Mouse (Mus musculus) liver, adult 10 weeks (tissue): Measurements from ENCODE around the gene Elovl7. TPM values are rescaled to one million over a fixed set of nuclear protein-coding genes. Genes with fewer than 3 reads are reported as not detected.

ENCODE experiments used
- polyA plus RNA-seq: library from polyadenylated mRNA; stranded (reverse); fragments of 350-450 nt; fragmentation: Illumina TruSeq; extraction: RNeasy Lipid Tissue Mini Kit (QIAGEN cat#74804); gene quantifications from one replicate; pipeline ENCODE4 v1.2.3, GENCODE M21; 2014; ENCODE audit warnings: low read depth, low replicate concordance

Elovl7 gene
- polyA plus RNA-seq: 0.93 TPM

DNA sequence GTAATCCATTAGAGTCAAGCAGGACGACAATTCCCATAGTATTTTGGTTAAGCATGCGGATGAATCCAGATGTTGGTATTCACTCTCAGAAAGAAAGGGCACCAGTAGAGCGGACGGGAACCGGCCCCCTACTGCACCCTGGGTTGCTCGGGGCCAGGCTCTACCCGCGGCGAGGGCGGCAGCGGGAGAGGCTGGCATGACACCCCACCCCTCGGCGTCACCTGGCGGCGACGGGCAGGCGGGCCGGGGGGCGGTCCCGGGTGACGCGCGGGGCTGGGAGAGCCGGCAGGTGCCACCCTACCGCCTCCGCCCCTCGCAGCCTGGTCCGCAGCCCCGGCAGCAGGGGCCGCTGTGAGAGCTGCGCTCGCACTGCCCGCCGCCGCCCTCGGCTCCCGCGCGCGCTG lies at the start of gene Elovl7:
Elovl7 (plus strand) TSS at position 324 of the 404 bp plus-strand sequence.

DNA sequence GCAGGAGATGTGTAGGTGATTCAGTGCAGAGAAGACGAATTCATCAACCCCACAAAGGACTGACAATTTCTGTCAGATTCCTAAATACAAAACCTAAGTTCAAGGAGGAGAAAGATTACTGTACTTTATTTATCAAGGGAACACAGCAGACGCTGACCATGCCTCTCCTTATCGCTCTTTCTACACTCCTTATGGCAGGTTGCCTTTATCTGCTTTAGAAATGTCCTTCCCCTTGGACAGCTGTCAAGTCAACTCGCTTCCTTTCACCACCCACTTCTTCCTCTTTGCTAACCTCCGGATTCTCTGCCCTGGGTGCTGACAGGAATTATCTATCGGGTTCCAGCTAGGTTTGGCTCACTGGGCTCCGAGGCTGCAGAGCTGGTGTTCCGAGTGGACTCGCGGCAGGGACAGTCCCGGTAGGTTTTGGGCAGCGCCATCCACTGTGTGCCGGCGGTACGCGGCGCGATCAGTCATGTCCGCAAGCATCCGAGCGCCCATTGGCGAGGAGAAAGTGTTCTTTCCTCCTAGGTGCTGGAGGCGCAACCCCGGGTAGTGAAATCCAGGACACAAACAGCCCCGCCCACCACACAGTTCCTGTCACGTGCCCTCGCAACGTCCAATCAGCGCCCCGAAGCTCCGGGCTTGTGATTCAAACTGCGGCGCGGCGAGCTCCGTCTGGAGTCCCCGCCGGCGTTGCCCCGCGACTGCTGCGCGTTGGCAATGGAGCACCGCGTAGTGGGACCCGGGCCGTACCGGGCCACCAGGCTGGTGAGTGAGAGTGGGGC lies 101.7 kb downstream of the Elovl7 start, which contains the start of gene Depdc1b:
Depdc1b (plus strand) TSS at position 631 of the 785 bp plus-strand sequence.

Other genes starting within 250 kb of the Elovl7 start
- 57.1 TPM for gene Smim15, start 170.0 kb upstream of the Elovl7 start, polyA plus RNA-seq
- 49.1 TPM for gene Ndufaf2, start 55.8 kb upstream of the Elovl7 start, polyA plus RNA-seq
- 2.8 TPM for gene Ercc8, start 55.7 kb upstream of the Elovl7 start, polyA plus RNA-seq
- not detected for gene Depdc1b, start 101.9 kb downstream of the Elovl7 start, polyA plus RNA-seq
- gene Pde4d, start 235.5 kb downstream of the Elovl7 start, polyA plus RNA-seq: 1.4 TPM